Mouse (Mus musculus): ENCODE measurements around the gene Psen2.

DNA sequence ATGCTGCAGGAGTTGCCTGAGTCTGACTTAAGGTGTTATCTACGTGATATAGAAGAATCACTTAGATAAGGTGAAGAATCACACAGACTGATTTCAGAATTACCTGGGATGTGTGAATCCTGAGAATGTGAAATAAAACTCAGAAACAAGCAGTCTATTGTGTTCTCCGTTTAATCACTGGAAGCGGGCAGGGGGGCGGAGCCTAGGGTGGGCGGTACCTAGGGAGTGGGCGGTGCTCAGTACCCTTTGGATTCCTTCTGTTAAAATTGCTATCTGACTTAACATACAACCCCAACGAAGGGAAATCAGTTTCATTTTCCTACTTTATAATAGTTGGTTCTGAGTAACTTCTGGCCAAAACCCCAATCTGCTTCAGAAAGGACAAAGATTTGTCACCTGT is 2.2 kb upstream of the Psen2 start:
- TF ChIP-seq CTCF (IDR thresholded peaks at IDR 0.05): no peak
- TF ChIP-seq POLR2A (IDR thresholded peaks at IDR 0.05; ENCODE audit: insufficient read depth, low read depth, low read length): no peak
- TF ChIP-seq EP300 (IDR thresholded peaks at IDR 0.05; ENCODE audit: insufficient read depth, low read depth, low read length): no peak

Measured in heart, adult 2 months (tissue).